Mouse (Mus musculus): ENCODE data around the gene Vmn1r114. TPM values are rescaled to one million over a fixed set of nuclear protein-coding genes. Genes with fewer than 3 reads are reported as not detected.
"Not testable (repeated sequence)": the region's sequence is repeated elsewhere in the genome, so short reads cannot be mapped to it uniquely, and the experiment has no call there.

The Vmn1r114 gene
- not detected for total RNA-seq (2021)

DNA sequence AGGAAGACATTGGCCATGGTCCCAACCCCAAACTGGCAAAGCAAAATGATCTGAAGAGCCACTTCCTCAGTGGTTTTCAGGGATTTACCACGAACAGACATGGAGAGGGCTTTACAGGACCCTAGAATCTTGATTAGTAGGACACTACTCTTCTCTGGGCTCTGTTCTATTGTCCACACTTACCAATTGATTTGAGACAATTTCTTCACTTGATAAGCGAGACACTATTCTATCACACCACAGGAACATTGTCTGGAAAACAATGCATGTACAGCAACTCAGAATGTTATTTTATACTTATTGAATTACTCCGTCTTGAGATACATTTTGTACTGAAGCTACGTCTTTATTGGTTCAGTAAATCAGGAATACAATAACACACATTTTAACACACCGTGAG lies at the start of gene Vmn1r114:
Vmn1r114 (minus strand) TSS at position 101 of the 400 bp plus-strand sequence.
- intact Hi-C loops (cut with DNase I) = not testable (repeated sequence)

DNA sequence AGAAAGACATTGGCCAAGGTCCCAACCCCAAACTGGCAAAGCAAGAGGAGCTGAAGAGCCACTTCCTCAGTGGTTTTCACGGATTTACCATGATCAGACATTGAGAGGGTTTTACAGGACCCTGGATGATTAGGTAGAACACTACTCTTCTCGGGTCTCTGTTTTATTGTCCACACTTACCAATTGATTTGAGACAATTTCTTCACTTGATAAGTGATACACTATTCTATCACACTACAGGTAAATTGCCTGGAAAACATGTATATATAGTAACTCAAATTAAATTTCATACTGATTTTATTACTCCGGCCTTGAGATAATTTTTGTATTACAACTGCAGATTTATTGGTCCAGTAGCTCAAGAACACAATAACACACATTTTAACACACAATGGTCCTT lies 32.9 kb upstream of the Vmn1r114 start, which contains the start of gene Vmn1r115:
Vmn1r115 (minus strand) TSS at position 101 of the 400 bp plus-strand sequence.
- DNase-seq; intact Hi-C loops (cut with DNase I): not testable (repeated sequence)

More for the DNA sequence above, at the start of gene Vmn1r114:
- DNase-seq = not testable (repeated sequence)

DNA sequence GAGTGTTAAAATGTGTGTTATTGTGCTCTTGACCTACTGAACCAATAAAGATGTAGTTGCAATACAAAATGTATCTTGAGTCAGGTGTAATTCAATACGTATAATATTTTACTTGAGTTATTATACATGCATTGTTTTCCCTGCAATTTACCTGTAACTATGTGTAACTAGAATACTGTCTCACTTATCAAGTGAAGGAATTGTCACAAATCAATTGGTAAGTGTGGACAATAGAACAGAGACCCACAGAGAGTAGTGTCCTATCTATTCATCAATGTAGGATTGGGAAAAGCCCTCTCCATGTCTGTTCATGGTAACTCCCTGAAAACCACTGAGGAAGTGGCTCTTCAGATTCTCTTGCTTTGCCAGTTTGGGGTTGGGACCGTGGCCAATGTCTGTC lies 25.0 kb downstream of the Vmn1r114 start, which contains the start of gene Vmn1r113:
Vmn1r113 (plus strand) TSS at position 301 of the 400 bp plus-strand sequence.
- DNase-seq; intact Hi-C loops (cut with DNase I): not testable (repeated sequence)

DNA sequence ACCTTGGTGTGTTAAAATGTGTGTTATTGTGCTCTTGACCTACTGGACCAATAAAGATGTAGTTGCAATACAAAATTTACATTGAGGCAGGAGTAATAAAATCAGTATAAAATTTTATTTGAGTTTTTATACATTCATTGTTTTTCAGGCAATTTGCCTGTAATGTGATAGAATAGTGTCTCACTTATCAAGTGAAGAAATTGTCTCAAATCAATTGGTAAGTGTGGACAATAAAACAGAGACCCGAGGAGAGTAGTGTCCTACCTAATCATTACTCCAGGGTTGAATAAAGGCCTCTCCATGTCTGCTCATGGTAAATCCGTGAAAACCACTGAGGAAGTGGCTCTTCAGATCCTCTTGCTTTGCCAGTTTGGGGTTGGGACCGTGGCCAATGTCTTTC lies 41.1 kb downstream of the Vmn1r114 start, which contains the start of gene Vmn1r112:
Vmn1r112 (plus strand) TSS at position 301 of the 400 bp plus-strand sequence.
- intact Hi-C loops (cut with DNase I); DNase-seq: not testable (repeated sequence)

Other genes with a start within 250 kb of the Vmn1r114 start
- not detected for gene Gm4141, start 235.9 kb downstream of the Vmn1r114 start, total RNA-seq (2021)
- not detected for gene Gm4513, start 213.2 kb downstream of the Vmn1r114 start, total RNA-seq (2021)
- not detected for gene Vmn1r107, start 143.3 kb downstream of the Vmn1r114 start, total RNA-seq (2021)
- not detected for gene Vmn1r111, start 109.0 kb downstream of the Vmn1r114 start, total RNA-seq (2021)
- not detected for gene Gm10668, start 81.6 kb downstream of the Vmn1r114 start, total RNA-seq (2021)
- gene Vmn1r112, start 41.0 kb downstream of the Vmn1r114 start, total RNA-seq (2021) = not detected
- gene Vmn1r113, start 24.9 kb downstream of the Vmn1r114 start, total RNA-seq (2021) = not detected
- gene Vmn1r115, start 32.8 kb upstream of the Vmn1r114 start, total RNA-seq (2021) = not detected
- gene Vmn1r116, start 60.1 kb upstream of the Vmn1r114 start, total RNA-seq (2021) = not detected
- not detected for gene Vmn1r117, start 71.9 kb upstream of the Vmn1r114 start, total RNA-seq (2021)
- gene Vmn1r118, start 100.2 kb upstream of the Vmn1r114 start, total RNA-seq (2021) = not detected
- not detected for gene Vmn1r119, start 200.3 kb upstream of the Vmn1r114 start, total RNA-seq (2021)
- gene Vmn1r120, start 241.6 kb upstream of the Vmn1r114 start, total RNA-seq (2021) = not detected